Mouse (Mus musculus) bone marrow, adult 2 months (tissue): Measurements from ENCODE around the gene Nox3. TPM values are rescaled to one million over a fixed set of nuclear protein-coding genes. Genes with fewer than 3 reads are reported as not detected.

Source experiments
- H3K27ac ChIP-seq: fragments of 200-500 bp; 2 replicates; pipeline ENCODE4 v1.5.1; 2012; ENCODE audit warnings: low read depth, mild to moderate bottlenecking, control low read depth, inconsistent platforms, low read length; ENCODE audit not compliant: control insufficient read depth, poor library complexity, insufficient read depth
- H3K4me1 ChIP-seq: fragments of 200-500 bp; 2 replicates; pipeline ENCODE4 v1.6.1; 2011; ENCODE audit warnings: low read length; ENCODE audit not compliant: control insufficient read depth, insufficient read depth
- H3K4me3 ChIP-seq: fragments of 200-500 bp; replicated peaks from 2 replicates; pipeline ENCODE3; 2011; ENCODE audit warnings: mild to moderate bottlenecking, low read depth, low read length, control low read depth; ENCODE audit not compliant: control insufficient read depth
- CTCF ChIP-seq: fragments of 200-500 bp; IDR thresholded peaks from 2 replicates; pipeline ENCODE4 v1.5.1; 2011; ENCODE audit warnings: low read length, control low read depth; ENCODE audit not compliant: control insufficient read depth, insufficient read depth
- POLR2A ChIP-seq: fragments of 200-500 bp; IDR thresholded peaks from 2 replicates; pipeline ENCODE4 v1.6.1; 2011; ENCODE audit warnings: low read depth, mild to moderate bottlenecking, control low read depth, low read length, borderline replicate concordance; ENCODE audit not compliant: control insufficient read depth
- WGBS: fragments of 180-500 bp; shearing (Covaris S2); methylation state at CpG from one replicate; pipeline ENCODE4 v1.1.7; 2018; 5-methylcytosine and 5-hydroxymethylcytosine counted together
- polyA plus RNA-seq: library from polyadenylated mRNA; stranded (reverse); fragments of >200 nt; gene quantifications from 2 replicates; pipeline ENCODE4 v1.2.4, GENCODE M21; 2011; ENCODE audit warnings: low replicate concordance; ENCODE audit not compliant: missing spikeins, insufficient read depth, insufficient read length

Gene Nox3
- not detected in 2 replicates for polyA plus RNA-seq

DNA sequence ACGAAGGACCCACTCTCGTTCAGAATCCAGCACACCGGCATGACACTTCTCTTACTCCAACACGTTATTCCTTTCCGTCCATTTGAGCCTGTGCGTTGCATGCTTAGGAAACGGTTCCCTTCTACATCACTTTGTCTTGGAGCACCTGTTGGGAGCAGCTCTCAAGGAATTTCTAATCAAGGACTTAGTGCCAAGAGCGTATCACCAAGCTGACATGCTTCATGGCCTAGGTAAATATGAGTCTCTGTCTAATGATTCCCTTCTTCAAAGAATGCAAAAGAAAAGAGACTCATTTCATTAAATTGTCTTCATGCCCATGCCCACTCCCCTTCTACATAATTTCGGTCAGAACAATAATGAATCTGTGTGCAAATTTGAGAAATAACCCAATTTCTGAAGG, at the start of gene Nox3:
Nox3 (minus strand) TSS at position 101 of the 400 bp plus-strand sequence.
- H3K27ac ChIP-seq: no peak within 1 kb of the TSS
- H3K4me1 ChIP-seq: no peaks in the 10 kb centered on the region
- H3K4me3 ChIP-seq: no peak within 1 kb of the TSS
- WGBS: 83% methylated on average over 9 of the region's 9 CpGs
- no peak for TF ChIP-seq POLR2A
- no peak for TF ChIP-seq CTCF

DNA sequence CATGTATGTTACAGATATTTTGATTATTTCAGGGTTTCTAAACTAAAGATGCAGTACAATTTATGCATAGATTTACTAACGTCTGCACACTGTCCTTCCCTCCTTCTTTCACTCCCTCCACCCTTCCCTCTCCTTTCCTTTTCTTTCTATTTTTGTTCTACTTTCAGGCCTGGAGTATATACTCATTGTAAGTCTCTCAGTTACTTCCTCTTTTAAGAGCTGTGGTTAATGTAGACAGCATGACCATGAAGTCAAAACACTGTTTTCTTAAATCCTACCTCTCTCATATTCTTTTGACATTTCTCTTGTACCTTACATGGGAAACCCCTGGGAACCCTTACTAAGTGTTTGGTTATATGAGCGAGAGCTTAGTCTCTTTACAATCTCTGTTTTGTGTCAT, 48.3 kb upstream of the Nox3 start:
- Histone ChIP-seq H3K27ac (no peak overlapping the region), H3K4me1 (no peaks in the 10 kb centered on the region), H3K4me3 (no peak overlapping the region)
- TF ChIP-seq CTCF (no peak), POLR2A (no peak)
- 12% methylated on average over 2 of the region's 2 CpGs for WGBS

DNA sequence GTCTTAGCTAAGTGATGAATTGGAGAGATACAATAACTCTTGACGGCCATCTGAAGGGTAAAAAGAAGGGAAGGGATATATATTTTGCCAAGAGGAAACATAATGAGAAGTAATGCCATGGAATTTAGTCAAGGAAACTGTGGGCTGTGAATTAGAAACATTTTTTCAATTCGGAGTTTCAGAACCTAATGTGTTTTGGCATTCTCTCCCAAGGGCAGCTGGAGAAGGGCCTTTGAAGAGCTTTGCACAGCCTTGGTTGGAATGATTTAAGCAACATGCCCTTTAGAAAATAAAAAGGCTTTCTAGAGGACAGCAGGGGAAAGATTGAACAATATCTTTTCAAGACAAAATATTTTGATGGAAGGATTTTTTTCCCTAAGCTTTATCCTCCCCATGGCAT, 40.9 kb upstream of the Nox3 start:
- TF ChIP-seq POLR2A: no peak
- TF ChIP-seq CTCF: no peak
- WGBS: 85% methylated on average over 2 of the region's 2 CpGs
- Histone ChIP-seq H3K4me1 (no peaks in the 10 kb centered on the region), H3K27ac (no peak overlapping the region), H3K4me3 (no peak overlapping the region)

DNA sequence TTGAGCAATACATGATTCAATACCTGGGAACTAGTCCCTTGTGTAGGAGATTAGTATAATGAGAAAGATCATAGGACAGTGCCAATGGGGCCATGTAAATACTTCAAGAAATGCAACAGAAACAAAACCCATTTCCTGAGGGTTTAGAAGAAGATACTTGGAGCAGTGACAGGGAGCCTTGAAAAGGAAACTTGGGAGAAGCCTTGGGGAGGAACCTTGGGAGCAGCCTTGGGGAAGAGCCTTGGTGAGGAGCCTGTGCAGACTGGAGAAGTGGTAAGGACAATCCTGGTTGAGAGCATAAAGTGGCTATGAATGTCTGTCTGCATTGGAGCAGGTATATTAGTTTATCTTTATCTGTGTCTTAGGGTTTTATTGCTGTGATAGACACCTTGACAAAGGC, 38.2 kb upstream of the Nox3 start:
- TF ChIP-seq POLR2A (no peak), CTCF (no peak)
- Histone ChIP-seq H3K4me1 (no peaks in the 10 kb centered on the region), H3K4me3 (no peak overlapping the region), H3K27ac (no peak overlapping the region)

DNA sequence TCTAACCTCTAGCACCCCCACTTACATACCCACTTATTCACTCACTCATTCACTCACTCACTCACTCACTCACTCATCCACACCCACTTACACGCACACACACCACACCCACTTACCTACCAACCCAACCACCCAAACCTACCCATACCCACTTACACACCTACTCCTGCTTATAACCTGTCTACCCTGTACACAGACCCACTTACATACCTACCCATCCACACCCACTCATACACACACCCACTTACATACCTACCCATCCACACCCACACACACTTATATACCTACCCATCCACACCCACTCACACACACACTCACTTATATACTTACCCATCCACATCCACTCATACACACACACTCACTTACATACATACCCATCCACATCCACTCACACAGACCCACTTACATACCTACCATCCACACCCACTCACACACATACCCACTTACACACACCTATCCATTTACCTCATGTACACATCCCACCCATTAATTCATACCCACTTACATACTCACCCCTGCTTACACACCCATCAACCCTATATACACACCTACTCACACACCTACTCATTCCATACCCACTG, 9.4 kb upstream of the Nox3 start:
- 86% methylated on average over 1 of the region's 1 CpGs for WGBS
- Histone ChIP-seq H3K4me3 (no peak overlapping the region), H3K27ac (no peak overlapping the region), H3K4me1 (no peaks in the 10 kb centered on the region)
- TF ChIP-seq CTCF: no peak
- no peak for TF ChIP-seq POLR2A

DNA sequence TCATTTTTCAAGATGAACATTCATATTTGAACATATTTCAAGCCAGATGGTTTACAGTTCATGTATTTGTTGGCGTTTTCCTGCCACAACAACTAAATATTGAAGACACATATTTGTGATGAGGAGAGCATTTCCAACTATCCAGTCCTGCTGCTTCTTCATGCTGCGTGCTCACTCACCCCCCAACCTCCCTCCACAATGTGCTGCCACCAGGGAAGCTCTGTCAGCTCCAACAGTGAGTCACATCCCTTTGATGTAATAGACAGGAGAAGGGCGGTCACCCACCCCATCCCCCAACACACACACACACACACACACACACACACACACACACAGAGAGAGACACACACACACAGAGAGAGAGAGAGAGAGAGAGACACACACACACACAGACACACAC, 6.3 kb upstream of the Nox3 start:
- no peak overlapping the region for H3K4me3 ChIP-seq
- no peaks in the 10 kb centered on the region for H3K4me1 ChIP-seq
- WGBS: 61% methylated on average over 3 of the region's 3 CpGs
- H3K27ac ChIP-seq: no peak overlapping the region
- no peak for TF ChIP-seq CTCF
- no peak for TF ChIP-seq POLR2A

DNA sequence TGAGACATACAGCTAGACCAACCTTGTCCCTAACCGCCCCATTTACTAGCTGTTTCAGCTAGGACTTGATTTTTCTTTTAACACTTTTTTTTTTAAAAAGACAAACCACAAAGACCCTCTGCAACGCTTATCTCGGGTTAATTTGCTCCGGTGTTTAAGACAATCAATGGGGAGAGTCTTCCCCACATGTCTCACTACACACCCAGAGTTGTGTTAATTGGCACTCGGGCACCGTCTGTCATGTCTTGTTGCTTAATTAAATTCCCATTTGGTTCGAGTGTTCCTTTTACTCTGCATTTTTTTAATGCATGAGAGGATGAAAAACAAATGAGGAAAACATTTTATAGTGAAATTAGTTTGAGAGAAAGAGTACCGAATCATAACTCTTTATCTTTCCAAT, 3.2 kb downstream of the Nox3 start:
- Histone ChIP-seq H3K4me3 (no peak overlapping the region), H3K27ac (no peak overlapping the region), H3K4me1 (no peaks in the 10 kb centered on the region)
- TF ChIP-seq CTCF: no peak
- TF ChIP-seq POLR2A: no peak
- 70% methylated on average over 8 of the region's 8 CpGs for WGBS

DNA sequence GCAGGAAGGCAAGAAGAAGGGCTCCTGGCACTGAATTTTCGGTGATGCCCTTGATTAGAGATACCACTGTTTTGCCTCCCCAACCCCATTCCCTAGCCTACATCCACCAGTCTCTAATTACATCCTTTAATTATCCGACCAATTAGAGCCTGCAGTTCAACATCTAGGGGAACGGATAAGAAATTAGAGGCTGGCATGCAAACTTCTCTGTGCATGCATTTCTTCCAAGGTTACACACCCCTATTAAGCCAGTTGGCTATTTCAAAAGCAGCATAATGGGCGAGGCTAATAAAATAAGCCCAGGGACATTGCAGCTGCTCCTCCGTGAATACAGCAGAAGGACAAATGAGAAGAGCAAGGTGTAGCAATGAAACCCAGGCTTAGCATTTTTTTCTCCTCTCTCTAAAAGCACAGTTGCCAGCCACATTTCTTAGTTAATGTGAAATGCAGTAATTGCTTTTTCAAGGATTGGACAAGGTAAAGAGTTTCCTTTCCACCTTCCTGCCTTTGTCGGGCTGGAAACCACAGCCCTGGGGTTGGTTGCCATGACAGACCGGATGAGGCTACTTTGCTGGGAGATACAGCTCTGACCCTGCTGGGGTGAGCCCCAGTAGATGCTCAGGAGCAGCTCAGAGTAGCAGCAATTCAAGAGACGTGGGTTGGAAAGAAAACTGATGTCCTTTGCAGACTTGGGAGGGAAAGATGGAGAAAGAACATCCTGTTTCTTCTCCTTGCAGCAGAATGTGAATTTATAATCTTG, 5.4 kb downstream of the Nox3 start:
- whole genome bisulfite sequencing: 23% methylated on average over 8 of the region's 8 CpGs
- TF ChIP-seq POLR2A (no peak), CTCF (no peak)

DNA sequence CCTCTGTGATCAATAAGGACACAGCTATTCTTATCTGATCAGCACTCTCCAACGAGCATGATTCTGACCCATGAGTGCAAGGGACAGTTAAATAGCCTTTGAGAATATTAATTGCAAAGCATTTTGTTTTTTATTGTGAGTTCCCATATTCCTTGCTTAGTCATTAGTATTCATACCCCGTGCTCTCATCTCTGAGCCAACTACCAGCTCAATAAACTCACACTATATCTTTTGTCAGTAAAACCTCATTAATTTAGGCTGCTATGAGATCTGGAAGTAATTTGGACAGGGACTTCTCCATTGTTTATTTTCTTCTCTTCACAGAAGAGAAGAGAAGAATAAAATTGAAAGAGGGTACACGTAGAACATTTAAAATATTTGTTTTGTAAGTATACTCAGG, 12.4 kb downstream of the Nox3 start:
- TF ChIP-seq POLR2A (no peak), CTCF (no peak)
- H3K4me1 ChIP-seq: no peaks in the 10 kb centered on the region
- no peak overlapping the region for H3K4me3 ChIP-seq
- no peak overlapping the region for H3K27ac ChIP-seq
- 67% methylated on average over 3 of the region's 3 CpGs for WGBS

More for the DNA sequence above, 5.4 kb downstream of the Nox3 start:
- Histone ChIP-seq H3K27ac (no peak overlapping the region), H3K4me3 (no peak overlapping the region), H3K4me1 (no peaks in the 10 kb centered on the region)
